ENCODE assay signal across 8 mouse cellular contexts in the genomic region with DNA sequence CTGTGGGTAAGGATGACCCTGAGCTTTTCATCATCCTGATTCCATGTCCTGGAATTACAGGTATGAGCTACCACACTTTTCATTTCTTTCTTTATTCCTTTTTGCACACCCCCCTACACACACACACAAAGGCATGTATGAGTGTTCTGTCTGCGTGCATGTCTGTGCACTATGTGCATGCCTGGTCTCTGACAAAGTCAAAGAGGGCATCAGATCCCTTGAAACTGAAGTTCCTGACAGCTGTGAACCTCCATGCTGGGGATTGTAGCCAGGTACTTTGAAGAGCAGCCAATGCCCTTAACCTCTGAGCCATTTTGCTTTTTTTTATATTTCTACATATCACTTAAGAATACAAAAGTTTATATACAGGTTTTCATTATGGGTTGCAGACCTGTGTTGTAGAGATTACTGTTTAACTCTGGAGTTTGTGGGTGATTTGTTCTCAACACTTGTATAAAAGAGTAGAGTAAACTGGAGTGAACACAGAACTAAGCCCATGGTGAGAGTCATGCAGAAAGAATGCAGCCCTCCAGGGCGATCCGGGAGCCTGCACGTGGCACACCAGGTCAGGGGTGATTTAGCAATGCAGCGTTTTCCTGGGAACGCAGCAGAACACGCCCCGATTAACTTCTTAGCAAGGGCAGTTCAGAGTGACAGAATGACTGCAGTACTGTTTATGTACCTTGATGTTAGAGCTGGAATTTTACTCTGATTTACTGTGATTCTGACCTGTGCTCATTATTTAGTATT. TPM values are rescaled to one million over a fixed set of nuclear protein-coding genes. Genes with fewer than 3 reads are reported as not detected.
DNase-seq lines count a peak whose midpoint lies in the region; ATAC-seq and TF ChIP-seq lines count a peak whose summit lies in the region.

No protein-coding gene starts in this region.

- H3K27ac ChIP-seq in brown adipose tissue, adult 24 weeks (replicated peaks; ENCODE audit: low read depth, low read length), result peak overlapping the region; percentile 50
- H3K27ac ChIP-seq in heart, postnatal 0 days (ENCODE audit: low read depth), result peak overlapping the region; percentile 89
- peak overlapping the region; percentile 28; the same call in 1 of the 2 replicates for H3K27ac ChIP-seq in liver, adult 2 months (replicated peaks; ENCODE audit: insufficient read depth, low read depth, low read length)

- TF ChIP-seq EP300 in heart, postnatal 0 days (IDR thresholded peaks at IDR 0.05; ENCODE audit: low read depth), result no peak

- peaks cover 2% of the 10 kb centered on the region for H3K36me3 ChIP-seq in C2C12 (ENCODE audit: control insufficient read depth, insufficient read depth)
- peaks cover 3% of the 10 kb centered on the region; the same call in 1 of the 2 replicates for H3K36me3 ChIP-seq in heart, postnatal 0 days (replicated peaks; ENCODE audit: control insufficient read depth, insufficient read depth, low read length)
- H3K36me3 ChIP-seq in liver, adult 2 months (ENCODE audit: control insufficient read depth, insufficient read depth, low read length), result no peaks in the 10 kb centered on the region

- H3K27me3 ChIP-seq in C2C12 (ENCODE audit: control insufficient read depth, insufficient read depth, insufficient read length), result no peaks in the 10 kb centered on the region
- H3K27me3 ChIP-seq in heart, postnatal 0 days (ENCODE audit: control insufficient read depth, insufficient read depth, low read length), result no peaks in the 10 kb centered on the region
- H3K27me3 ChIP-seq in liver, adult 2 months (ENCODE audit: control insufficient read depth, insufficient read depth, low read length), result no peaks in the 10 kb centered on the region

- TF ChIP-seq CTCF in C2C12 (IDR thresholded peaks at IDR 0.05; ENCODE audit: control insufficient read depth, insufficient read depth, insufficient read length), result no peak
- no peak for TF ChIP-seq CTCF in heart, postnatal 0 days (IDR thresholded peaks at IDR 0.05; ENCODE audit: low read depth)
- TF ChIP-seq CTCF in liver, adult 2 months (IDR thresholded peaks at IDR 0.05; ENCODE audit: low read depth, low read length), result no peak

- H3ac ChIP-seq in C2C12 (ENCODE audit: control insufficient read depth, insufficient read length, low read depth), result no peak overlapping the region

- peaks cover 20% of the 10 kb centered on the region for H3K4me1 ChIP-seq in brown adipose tissue, adult 24 weeks (ENCODE audit: control insufficient read depth, insufficient read depth, insufficient read length, low read length)
- H3K4me1 ChIP-seq in heart, postnatal 0 days (ENCODE audit: control insufficient read depth, insufficient read depth), result peaks cover 67% of the 10 kb centered on the region
- H3K4me1 ChIP-seq in liver, adult 2 months (ENCODE audit: control insufficient read depth, insufficient read depth, low read length), result peaks cover 20% of the 10 kb centered on the region

- peak; percentile 83 for ATAC-seq in heart, postnatal 0 days (ENCODE audit: insufficient read depth, low read depth)
- no peak for ATAC-seq in cerebellum, adult (ENCODE audit: insufficient number of reproducible peaks, low FRiP score, low TSS enrichment)

- no peak for TF ChIP-seq POLR2A in liver, adult 2 months (IDR thresholded peaks at IDR 0.05; ENCODE audit: extremely low read depth, insufficient read depth, low read length)

- H3K4me2 ChIP-seq in heart, postnatal 0 days (ENCODE audit: low read depth, low read length), result peak overlapping the region; percentile 5; the same call in 1 of the 2 replicates

- DNase-seq in heart, postnatal 0 days (ENCODE audit: low spot score), result peak; percentile 78
- peak; percentile 80 for DNase-seq in liver, adult 2 months (ENCODE audit: extremely low read depth, low read depth, low spot score)
- DNase-seq in urinary bladder, postnatal 25 days (ENCODE audit: low spot score), result peak; percentile 38
- DNase-seq in layer of hippocampus, adult 11-12 months (ENCODE audit: low spot score), result no peak
- DNase-seq in frontal cortex, adult 2 months (ENCODE audit: extremely low spot score in 1 of 2, low spot score in 1 of 2), result no peak

- H3K79me3 ChIP-seq in C2C12 (ENCODE audit: low read depth), result peaks cover 78% of the 10 kb centered on the region

- peak overlapping the region; percentile 12; the same call in 1 of the 2 replicates for H3K9ac ChIP-seq in heart, postnatal 0 days (replicated peaks; ENCODE audit: low read depth, low read length)
- no peak overlapping the region for H3K9ac ChIP-seq in liver, adult 2 months (ENCODE audit: low read depth, low read length)

- H3K4me3 ChIP-seq in C2C12 (ENCODE audit: insufficient read depth, poor library complexity, severe bottlenecking), result no peak overlapping the region
- H3K4me3 ChIP-seq in brown adipose tissue, adult 24 weeks (ENCODE audit: insufficient read depth, low read depth, low read length), result no peak overlapping the region
- H3K4me3 ChIP-seq in heart, postnatal 0 days (ENCODE audit: low read depth, low read length), result no peak overlapping the region
- no peak overlapping the region for H3K4me3 ChIP-seq in liver, adult 2 months (ENCODE audit: insufficient read depth, low read depth, low read length)

- peaks cover 95% of the 10 kb centered on the region for H3K79me2 ChIP-seq in C2C12 (ENCODE audit: control insufficient read depth, insufficient read depth)
- H3K79me2 ChIP-seq in liver, adult 2 months (ENCODE audit: control insufficient read depth, insufficient read depth, low read length), result peaks cover 16% of the 10 kb centered on the region; the same call in 1 of the 2 replicates

- WGBS in heart, postnatal 0 days, result 3% methylated on average over 8 of the region's 8 CpGs
- 9% methylated on average over 8 of the region's 8 CpGs for WGBS in liver, adult 2 months

- no peaks in the 10 kb centered on the region for H3K9me3 ChIP-seq in heart, postnatal 0 days (replicated peaks; ENCODE audit: control insufficient read depth, low read length)

TF ChIP-seq in C2C12, 6 proteins besides CTCF, POLR2A, EP300 and RAD21:
- TF ChIP-seq MAX (IDR thresholded peaks at IDR 0.05) (peak; percentile 93), USF1 (IDR thresholded peaks at IDR 0.05; ENCODE audit: low read depth) (peak; percentile 90), FOSL1 (IDR thresholded peaks at IDR 0.05; ENCODE audit: insufficient read depth, low read length, poor library complexity, severe bottlenecking) (no peak), CEBPB (IDR thresholded peaks at IDR 0.05; ENCODE audit: low read depth) (peak; percentile 85)

RNA-seq across cellular contexts. Expression of a gene that starts 22.2 kb away (rescaled TPM):
- polyA plus RNA-seq in C2C12 (2012; fragmentation: generic; extraction: Trizol), result 12.2 TPM
- 24.9 and 35.7 TPM in 2 replicates for polyA plus RNA-seq in brown adipose tissue, adult 24 weeks (2012; ENCODE audit: insufficient read depth, insufficient read length, missing spikeins)
- 87.2 and 117 TPM in 2 replicates for total RNA-seq in heart, postnatal 0 days (2014; rRNA removed; ENCODE audit: low replicate concordance)
- polyA plus RNA-seq in heart, postnatal 0 days (2015; fragmentation: Nextera tagmentation; extraction: Ambion mirVana), result 26.9 and 32.7 TPM in 2 replicates
- 9.1 and 9.7 TPM in 2 replicates for total RNA-seq in liver, adult 2 months (2014; rRNA removed)
- 5.5 and 8.6 TPM in 2 replicates for polyA plus RNA-seq in liver, adult 2 months (2012; rRNA removed)
- 74.6 and 77.6 TPM in 2 replicates for polyA plus RNA-seq in frontal cortex, adult 2 months (2012; rRNA removed)

RNA-seq across cellular contexts. Expression of a gene that starts 22.2 kb away (rescaled TPM):
- 6.0 TPM for polyA plus RNA-seq in C2C12 (2012; fragmentation: generic; extraction: Trizol)
- 53.2 and 63.6 TPM in 2 replicates for polyA plus RNA-seq in brown adipose tissue, adult 24 weeks (2012; ENCODE audit: insufficient read depth, insufficient read length, missing spikeins)
- total RNA-seq in heart, postnatal 0 days (2014; rRNA removed; ENCODE audit: low replicate concordance), result 9.7 and 22.7 TPM in 2 replicates
- 25.1 and 27.4 TPM in 2 replicates for polyA plus RNA-seq in heart, postnatal 0 days (2015; fragmentation: Nextera tagmentation; extraction: Ambion mirVana)
- 16.3 and 22.6 TPM in 2 replicates for total RNA-seq in liver, adult 2 months (2014; rRNA removed)
- polyA plus RNA-seq in liver, adult 2 months (2012; rRNA removed), result 18.2 and 18.6 TPM in 2 replicates
- polyA plus RNA-seq in frontal cortex, adult 2 months (2012; rRNA removed), result 30.6 and 35.1 TPM in 2 replicates

Comparison
In these comparisons a context has a peak if more than half of its experiments do, and no peak if none do; other contexts are left out.
1. H3K27ac ChIP-seq: peak in every context shown above with its lines; median percentile 89 in heart, postnatal 0 days; 50 in brown adipose tissue, adult 24 weeks; 28 in liver, adult 2 months.
2. DNase-seq: peak in heart, postnatal 0 days (single experiment), liver, adult 2 months (single experiment) and urinary bladder, postnatal 25 days (single experiment); none in layer of hippocampus, adult 11-12 months (single experiment) and frontal cortex, adult 2 months (0 of 2).